8 mouse cellular contexts compared by ENCODE assay signal in genomic region chr7:90131831-90132241, GRCm38 (mm10). TPM values are rescaled to one million over a fixed set of nuclear protein-coding genes. Genes with fewer than 3 reads are reported as not detected.
DNase-seq lines count a peak whose midpoint lies in the region; ATAC-seq and TF ChIP-seq lines count a peak whose summit lies in the region.

No protein-coding gene starts in this region.

- H3K79me2 ChIP-seq in heart, adult 2 months (replicated peaks; ENCODE audit: control insufficient read depth, insufficient read depth, low read length) = peaks cover 8% of the 10 kb centered on the region

- H3K36me3 ChIP-seq in heart, adult 2 months (ENCODE audit: control insufficient read depth, insufficient read depth, low read length) = peaks cover 33% of the 10 kb centered on the region
- H3K36me3 ChIP-seq in hindbrain, embryonic 12.5 days = no peaks in the 10 kb centered on the region
- H3K36me3 ChIP-seq in liver, embryonic 11.5 days (ENCODE audit: control insufficient read depth, insufficient read depth, low read length) = no peaks in the 10 kb centered on the region
- H3K36me3 ChIP-seq in small intestine, adult 2 months (ENCODE audit: control insufficient read depth, insufficient read depth, low read length) = 0 out of 2 replicates have a peak, but pooled peaks cover 3% of the 10 kb centered on the region

- H3K4me2 ChIP-seq in hindbrain, embryonic 12.5 days (replicated peaks) = peak overlapping the region; percentile 88
- peak overlapping the region; percentile 83 for H3K4me2 ChIP-seq in liver, embryonic 11.5 days

- peaks cover 11% of the 10 kb centered on the region for H3K4me1 ChIP-seq in heart, adult 2 months (ENCODE audit: control insufficient read depth, insufficient read depth, low read length)
- peaks cover 17% of the 10 kb centered on the region for H3K4me1 ChIP-seq in hindbrain, embryonic 12.5 days
- peaks cover 23% of the 10 kb centered on the region for H3K4me1 ChIP-seq in liver, embryonic 11.5 days (replicated peaks; ENCODE audit: control insufficient read depth, insufficient read depth, low read length)
- H3K4me1 ChIP-seq in small intestine, adult 2 months (ENCODE audit: control insufficient read depth, insufficient read depth, insufficient read length, low read length) = peaks cover 3% of the 10 kb centered on the region; the same call in 1 of the 2 replicates

- no peaks in the 10 kb centered on the region for H3K27me3 ChIP-seq in heart, adult 2 months (ENCODE audit: control insufficient read depth, insufficient read depth, low read length)
- H3K27me3 ChIP-seq in hindbrain, embryonic 12.5 days = no peaks in the 10 kb centered on the region
- H3K27me3 ChIP-seq in liver, embryonic 11.5 days (replicated peaks; ENCODE audit: control insufficient read depth, insufficient read depth, low read length) = no peaks in the 10 kb centered on the region
- H3K27me3 ChIP-seq in small intestine, adult 2 months (ENCODE audit: control insufficient read depth, insufficient read depth, low read length) = no peaks in the 10 kb centered on the region

- intact Hi-C loops in heart, adult 2 months (cut with DNase I) = loop anchor here (2.0 kb wide), 1 partner anchor 15 kb away; no protein-coding TSS in a partner anchor

- H3K9me3 ChIP-seq in hindbrain, embryonic 12.5 days (replicated peaks) = no peaks in the 10 kb centered on the region
- H3K9me3 ChIP-seq in liver, embryonic 11.5 days (ENCODE audit: control insufficient read depth, low read length) = no peaks in the 10 kb centered on the region

- peak overlapping the region; percentile 93 for H3K4me3 ChIP-seq in heart, adult 2 months
- peak overlapping the region; percentile 95 for H3K4me3 ChIP-seq in hindbrain, embryonic 12.5 days
- peak overlapping the region; percentile 98 for H3K4me3 ChIP-seq in liver, embryonic 11.5 days (ENCODE audit: low read depth, low read length)
- H3K4me3 ChIP-seq in small intestine, adult 2 months (ENCODE audit: low read depth, low read length) = peak overlapping the region; percentile 31; the same call in 1 of the 2 replicates

- H3K9ac ChIP-seq in heart, adult 2 months (ENCODE audit: low read depth, low read length) = peak overlapping the region; percentile 92
- peak overlapping the region; percentile 98 for H3K9ac ChIP-seq in hindbrain, embryonic 12.5 days
- H3K9ac ChIP-seq in liver, embryonic 11.5 days (ENCODE audit: low read depth, low read length) = peak overlapping the region; percentile 98

- peak overlapping the region; percentile 99 for H3K27ac ChIP-seq in heart, adult 2 months
- no peak overlapping the region for H3K27ac ChIP-seq in hindbrain, embryonic 12.5 days
- H3K27ac ChIP-seq in liver, embryonic 11.5 days (ENCODE audit: low read depth, low read length) = peak overlapping the region; percentile 98
- H3K27ac ChIP-seq in small intestine, adult 2 months (ENCODE audit: insufficient read depth, low read depth, low read length) = peak overlapping the region; percentile 83

- peak in 1 of 2 experiments; percentile 21 for DNase-seq in heart, adult 2 months
- no peak for DNase-seq in heart, adult 8-10 months (ENCODE audit: low spot score)
- peak; percentile 35 for DNase-seq in embryo, embryonic 11 days
- DNase-seq in liver, embryonic 11.5 days (ENCODE audit: low spot score) = peak; percentile 38
- no peak for DNase-seq in frontal cortex, postnatal 10 days (ENCODE audit: low spot score in 2 of 2)

- no peak for TF ChIP-seq EP300 in heart, adult 2 months (IDR thresholded peaks at IDR 0.05; ENCODE audit: insufficient read depth, low read depth, low read length)

- 1% methylated on average over 7 of the region's 7 CpGs for WGBS in heart, adult 2 months
- 12% methylated on average over 7 of the region's 7 CpGs for WGBS in hindbrain, embryonic 12.5 days
- 13% methylated on average over 7 of the region's 7 CpGs for WGBS in liver, embryonic 11.5 days
- 2% methylated on average over 7 of the region's 7 CpGs for WGBS in small intestine, adult 2 months

- TF ChIP-seq CTCF in heart, adult 2 months (IDR thresholded peaks at IDR 0.05) = no peak
- TF ChIP-seq CTCF in small intestine, adult 2 months (IDR thresholded peaks at IDR 0.05; ENCODE audit: extremely low read depth, insufficient read length, insufficient replicate concordance, low read depth, low read length) = no peak

- TF ChIP-seq POLR2A in heart, adult 2 months (IDR thresholded peaks at IDR 0.05; ENCODE audit: insufficient read depth, low read depth, low read length) = peak; percentile 36; the same call in 1 of the 2 replicates
- no peak for TF ChIP-seq POLR2A in small intestine, adult 2 months (IDR thresholded peaks at IDR 0.05; ENCODE audit: low read depth, low read length)

- ATAC-seq in hindbrain, embryonic 12.5 days (ENCODE audit: low FRiP score) = no peak
- ATAC-seq in liver, embryonic 11.5 days (replicated peaks; ENCODE audit: low FRiP score) = no peak
- no peak for ATAC-seq in inflammation-experienced regulatory T-cells, adult 6 months

RNA-seq across cellular contexts. Expression of gene Picalm, which starts 1.8 kb away (rescaled TPM):
- total RNA-seq in heart, adult 2 months (2021) = 100 to 1,000 TPM in 1 of 2 experiments, 10 to 100 TPM in 1; 99.4 to 128 TPM
- polyA plus RNA-seq in heart, adult 2 months (2012; rRNA removed) = 60.1 and 107 TPM in 2 replicates
- 100 to 1,000 TPM in 2 of 4 experiments, 10 to 100 TPM in 2; 88.7 to 106 (median 101) TPM for total RNA-seq in heart, adult 8-10 months (2022)
- polyA plus RNA-seq in hindbrain, embryonic 12.5 days (2016; fragmentation: Nextera tagmentation; extraction: Ambion mirVana) = 44.8 and 49.0 TPM in 2 replicates
- 62.6 and 65.9 TPM in 2 replicates for polyA plus RNA-seq in liver, embryonic 11.5 days (2014; fragmentation: Nextera tagmentation; extraction: Ambion mirVana)
- 12.3 and 36.3 TPM in 2 replicates for polyA plus RNA-seq in small intestine, adult 2 months (2012; rRNA removed)
- polyA plus RNA-seq in inflammation-experienced regulatory T-cells, adult 6 months (2017; shearing (Covaris generic)) = 10 to 100 TPM; 60.5 to 86.9 (median 80.0) TPM

Comparison
In these comparisons a context has a peak if more than half of its experiments do, and no peak if none do; other contexts are left out.
1. DNase-seq: peak in embryo, embryonic 11 days (single experiment) and liver, embryonic 11.5 days (single experiment); none in heart, adult 8-10 months (single experiment) and frontal cortex, postnatal 10 days (0 of 2).
2. H3K4me3 ChIP-seq: peak in every context shown above with its lines; median percentile 98 in liver, embryonic 11.5 days; 95 in hindbrain, embryonic 12.5 days; 93 in heart, adult 2 months; 31 in small intestine, adult 2 months.
3. Peak in every context shown above with its lines, with median percentiles within 50 percentile points of each other: H3K9ac ChIP-seq.